Mouse (Mus musculus) lung, embryonic 15.5 days (tissue): ENCODE measurements around the gene Bcl7c. TPM values are rescaled to one million over a fixed set of nuclear protein-coding genes. Genes with fewer than 3 reads are reported as not detected.
A peak's percentile ranks its signal among the peaks of the same experiment; 100 is the strongest.

Experiments
- microRNA counts: library from miRNA; unstranded; fragments of <30 nt; microRNA quantifications from one replicate; lab custom pipeline; 2016
- microRNA-seq: library from miRNA; unstranded; fragments of <30 nt; microRNA quantifications from one replicate; pipeline ENCODE4, GENCODE M21; 2016
- polyA plus RNA-seq: library from polyadenylated mRNA; unstranded; fragments of >200 nt; fragmentation: Nextera tagmentation; extraction: Ambion mirVana; gene quantifications from 2 replicates; pipeline ENCODE4 v1.2.1, GENCODE M21; 2015

The Bcl7c gene
- polyA plus RNA-seq, 1 experiment from 2014 or later: 62.3 TPM

MicroRNAs within 50 kb of the gene (microRNA counts, 519-probe panel; counts per million panel counts)
- microRNA mmu-miR-762 (lab: Ali Mortazavi, UCI): 2,524 counts per million, percentile 53 among the panel's probes with 10 or more counts

Small RNA genes lying within 50 kb of the gene (microRNA-seq; reads per million reads assigned to microRNA genes)
- gene Mir762: not detected

Other genes starting within 250 kb of the Bcl7c start
- 37.1 and 40.4 TPM in 2 replicates for gene Prr14, start 249.3 kb downstream of the Bcl7c start, polyA plus RNA-seq
- gene Fbrs, start 229.7 kb downstream of the Bcl7c start, polyA plus RNA-seq: 12.2 and 13.3 TPM in 2 replicates
- 51.2 and 63.7 TPM in 2 replicates for gene Srcap, start 196.9 kb downstream of the Bcl7c start, polyA plus RNA-seq
- 13.8 and 15.4 TPM in 2 replicates for gene Gm42715, start 189.3 kb downstream of the Bcl7c start, polyA plus RNA-seq
- gene Tmem265, start 147.5 kb downstream of the Bcl7c start, polyA plus RNA-seq: 4.7 and 7.7 TPM in 2 replicates
- gene Phkg2, start 135.6 kb downstream of the Bcl7c start, polyA plus RNA-seq: 34.0 and 40.5 TPM in 2 replicates
- 12.8 and 15.7 TPM in 2 replicates for gene Ccdc189, start 120.3 kb downstream of the Bcl7c start, polyA plus RNA-seq
- gene Rnf40, start 120.2 kb downstream of the Bcl7c start, polyA plus RNA-seq: 46.9 and 49.0 TPM in 2 replicates
- gene Zfp629, start 93.1 kb downstream of the Bcl7c start, polyA plus RNA-seq: 12.1 and 12.2 TPM in 2 replicates
- 12.1 and 12.8 TPM in 2 replicates for gene Ctf1, start 3.8 kb upstream of the Bcl7c start, polyA plus RNA-seq
- 0.16 and 0.29 TPM in 2 replicates for gene Ctf2, start 23.2 kb upstream of the Bcl7c start, polyA plus RNA-seq
- 4.3 and 5.1 TPM in 2 replicates for gene Fbxl19, start 35.6 kb upstream of the Bcl7c start, polyA plus RNA-seq
- 27.2 and 30.7 TPM in 2 replicates for gene Orai3, start 60.9 kb upstream of the Bcl7c start, polyA plus RNA-seq
- 23.3 and 24.7 TPM in 2 replicates for gene Setd1a, start 67.7 kb upstream of the Bcl7c start, polyA plus RNA-seq
- gene Gm49388, start 76.7 kb upstream of the Bcl7c start, polyA plus RNA-seq: not detected in 2 replicates
- gene Hsd3b7, start 91.7 kb upstream of the Bcl7c start, polyA plus RNA-seq: 21.1 and 24.3 TPM in 2 replicates
- 42.1 and 43.2 TPM in 2 replicates for gene Stx4a, start 115.4 kb upstream of the Bcl7c start, polyA plus RNA-seq
- gene Stx1b, start 115.6 kb upstream of the Bcl7c start, polyA plus RNA-seq: 1.3 and 1.9 TPM in 2 replicates
- 11.0 and 11.3 TPM in 2 replicates for gene Zfp646, start 167.3 kb upstream of the Bcl7c start, polyA plus RNA-seq
- gene Zfp668, start 167.9 kb upstream of the Bcl7c start, polyA plus RNA-seq: 17.9 and 21.3 TPM in 2 replicates
- gene Prss53, start 182.0 kb upstream of the Bcl7c start, polyA plus RNA-seq: 1.1 and 1.4 TPM in 2 replicates
- not detected in 2 replicates for gene Gm21974, start 186.5 kb upstream of the Bcl7c start, polyA plus RNA-seq
- gene Vkorc1, start 186.7 kb upstream of the Bcl7c start, polyA plus RNA-seq: 150 and 156 TPM in 2 replicates
- 134 and 142 TPM in 2 replicates for gene Bckdk, start 195.1 kb upstream of the Bcl7c start, polyA plus RNA-seq
- 39.5 and 44.3 TPM in 2 replicates for gene Kat8, start 203.6 kb upstream of the Bcl7c start, polyA plus RNA-seq
- gene Prss8, start 221.2 kb upstream of the Bcl7c start, polyA plus RNA-seq: 80.0 and 84.5 TPM in 2 replicates
- gene Prss36, start 237.8 kb upstream of the Bcl7c start, polyA plus RNA-seq: 11.8 and 13.1 TPM in 2 replicates